Mouse (Mus musculus): ENCODE measurements around the gene Glycam1. TPM values are rescaled to one million over a fixed set of nuclear protein-coding genes. Genes with fewer than 3 reads are reported as not detected.

The Glycam1 gene
- polyA plus RNA-seq, 1 experiment from 2014 or later: not detected

Other genes starting within 250 kb of the Glycam1 start
- 5.5 and 7.0 TPM in 2 replicates for gene Zfp385a, start 225.0 kb downstream of the Glycam1 start, polyA plus RNA-seq (2015; fragmentation: Nextera tagmentation; extraction: Ambion mirVana)
- gene Itga5, start 198.3 kb downstream of the Glycam1 start, polyA plus RNA-seq (2015; fragmentation: Nextera tagmentation; extraction: Ambion mirVana): 18.4 and 19.6 TPM in 2 replicates
- gene Gtsf1, start 134.6 kb downstream of the Glycam1 start, polyA plus RNA-seq (2015; fragmentation: Nextera tagmentation; extraction: Ambion mirVana): not detected in 2 replicates
- gene Gtsf2, start 116.6 kb downstream of the Glycam1 start, polyA plus RNA-seq (2015; fragmentation: Nextera tagmentation; extraction: Ambion mirVana): not detected in 2 replicates
- gene Nckap1l, start 111.3 kb downstream of the Glycam1 start, polyA plus RNA-seq (2015; fragmentation: Nextera tagmentation; extraction: Ambion mirVana): 8.1 TPM in 2 replicates
- 0.31 and 0.34 TPM in 2 replicates for gene Pde1b, start 62.0 kb downstream of the Glycam1 start, polyA plus RNA-seq (2015; fragmentation: Nextera tagmentation; extraction: Ambion mirVana)
- 0.36 and 1.0 TPM in 2 replicates for gene Ppp1r1a, start 27.1 kb downstream of the Glycam1 start, polyA plus RNA-seq (2015; fragmentation: Nextera tagmentation; extraction: Ambion mirVana)
- gene Mucl1, start 190.4 kb upstream of the Glycam1 start, polyA plus RNA-seq (2015; fragmentation: Nextera tagmentation; extraction: Ambion mirVana): not detected in 2 replicates

Measured in liver, embryonic 16.5 days (tissue).